Mouse (Mus musculus) forebrain, postnatal 0 days (tissue): ENCODE measurements at regions not wholly inside any gene's neighbourhood (a gene's known extent, or its start where the extent isn't known, plus 50 kb on each side); places are given as distances from the start of the nearest gene placed in this dataset.

ENCODE experiments used
- ATAC-seq: fragments of 200-750 bp; cut with Nextera tagmentation; 2 replicates; pipeline ENCODE4 v1.8.0; 2017; ENCODE audit warnings: mild to moderate bottlenecking, moderate library complexity
- DNase-seq: peaks from one replicate; pipeline ENCODE4 v3.0.0-alpha.2; 2015
- H3K27ac ChIP-seq: fragments of 300-500 bp; sonication (generic); 2 replicates; pipeline ENCODE4 v1.5.1; 2014; ENCODE audit warnings: low read depth, mild to moderate bottlenecking, antibody characterized with exemption, low read length, moderate library complexity, mixed read lengths
- H3K27me3 ChIP-seq: fragments of 300-500 bp; sonication (generic); 2 replicates; pipeline ENCODE4 v1.6.1; 2014; ENCODE audit warnings: mild to moderate bottlenecking, low read length, mixed read lengths; ENCODE audit not compliant: insufficient read depth
- H3K36me3 ChIP-seq: fragments of 300-500 bp; sonication (generic); 2 replicates; pipeline ENCODE4 v1.6.1; 2014; ENCODE audit warnings: mild to moderate bottlenecking, moderate library complexity; ENCODE audit not compliant: insufficient read depth
- H3K4me1 ChIP-seq: fragments of 300-500 bp; sonication (generic); 2 replicates; pipeline ENCODE4 v1.6.1; 2014; ENCODE audit warnings: antibody characterized with exemption; ENCODE audit not compliant: insufficient read depth
- H3K4me2 ChIP-seq: fragments of 300-500 bp; sonication (generic); 2 replicates; pipeline ENCODE4 v1.6.1; 2014; ENCODE audit warnings: low read depth, mild to moderate bottlenecking, moderate library complexity
- H3K4me3 ChIP-seq: fragments of 300-500 bp; sonication (generic); 2 replicates; pipeline ENCODE4 v1.5.1; 2014; ENCODE audit warnings: low read depth, low read length, mixed read lengths
- H3K9ac ChIP-seq: fragments of 300-500 bp; sonication (generic); 2 replicates; pipeline ENCODE4 v1.6.1; 2014; ENCODE audit warnings: mild to moderate bottlenecking
- H3K9me3 ChIP-seq: fragments of 300-500 bp; sonication (generic); 2 replicates; pipeline ENCODE4 v1.6.1; 2016; ENCODE audit warnings: low read length
- CTCF ChIP-seq: sonication (generic); IDR thresholded peaks from 2 replicates; pipeline ENCODE4 v1.5.1; 2016; ENCODE audit warnings: antibody characterized with exemption, control low read depth, low read depth
- WGBS: fragments of 180-500 bp; shearing (Covaris S2); extraction: QIAGEN DNeasy Blood & Tissue Kit; methylation state at CpG from one replicate; pipeline ENCODE4 v1.1.7; 2014; 5-methylcytosine and 5-hydroxymethylcytosine counted together

GRCm38 (mm10) chr16:82430384-82430783, 397.8 kb upstream of the Gm21833 start:
- no peak overlapping the region for H3K9ac ChIP-seq
- no peaks in the 10 kb centered on the region for H3K36me3 ChIP-seq
- no peak for TF ChIP-seq CTCF
- no peaks in the 10 kb centered on the region for H3K27me3 ChIP-seq
- no peak for DNase-seq
- no peak overlapping the region for H3K4me3 ChIP-seq
- H3K4me1 ChIP-seq: no peaks in the 10 kb centered on the region
- ATAC-seq: no peak
- no peak overlapping the region for H3K27ac ChIP-seq
- H3K9me3 ChIP-seq: no peaks in the 10 kb centered on the region
- no peak overlapping the region for H3K4me2 ChIP-seq
- 92% methylated on average over 3 of the region's 3 CpGs for WGBS

DNA sequence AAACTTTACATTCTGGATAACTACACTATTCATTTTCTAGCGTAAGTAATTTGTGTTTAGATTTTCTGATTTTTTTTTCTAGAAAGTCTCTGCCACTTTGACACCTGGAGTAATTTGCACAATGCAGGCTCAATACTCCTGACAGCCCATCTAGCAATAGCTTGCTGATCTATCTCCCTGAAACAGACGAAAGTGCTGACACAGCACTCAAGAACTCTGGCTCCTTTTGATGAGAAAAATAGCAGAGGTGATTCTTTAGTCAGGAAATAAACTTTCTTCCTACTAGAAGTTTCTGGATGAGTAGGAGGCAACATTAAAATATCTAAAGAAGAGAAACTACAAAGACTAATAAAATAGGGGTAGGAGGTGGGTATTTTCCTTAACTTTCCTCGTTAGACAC, 397.1 kb upstream of the Gm21833 start:
- no peak overlapping the region for H3K27ac ChIP-seq
- H3K27me3 ChIP-seq: no peaks in the 10 kb centered on the region
- ATAC-seq (no peak), DNase-seq (no peak)
- TF ChIP-seq CTCF: no peak
- WGBS: 72% methylated on average over 3 of the region's 3 CpGs
- no peaks in the 10 kb centered on the region for H3K36me3 ChIP-seq
- H3K9me3 ChIP-seq: no peaks in the 10 kb centered on the region
- no peaks in the 10 kb centered on the region for H3K4me1 ChIP-seq
- H3K9ac ChIP-seq: no peak overlapping the region
- no peak overlapping the region for H3K4me2 ChIP-seq
- H3K4me3 ChIP-seq: no peak overlapping the region

- Histone ChIP-seq H3K4me3 (no peak overlapping the region), H3K36me3 (no peaks in the 10 kb centered on the region), H3K27me3 (no peaks in the 10 kb centered on the region), H3K27ac (no peak overlapping the region), H3K9ac (no peak overlapping the region), H3K4me2 (no peak overlapping the region), H3K4me1 (no peaks in the 10 kb centered on the region), H3K9me3 (no peaks in the 10 kb centered on the region)
- 63% methylated on average over 1 of the region's 1 CpGs for WGBS
- TF ChIP-seq CTCF: no peak
- DNase-seq (peak; percentile 28), ATAC-seq (peak; percentile 40)
Measured at GRCm38 (mm10) chr16:82431811-82432210, 396.4 kb upstream of the Gm21833 start.

DNA sequence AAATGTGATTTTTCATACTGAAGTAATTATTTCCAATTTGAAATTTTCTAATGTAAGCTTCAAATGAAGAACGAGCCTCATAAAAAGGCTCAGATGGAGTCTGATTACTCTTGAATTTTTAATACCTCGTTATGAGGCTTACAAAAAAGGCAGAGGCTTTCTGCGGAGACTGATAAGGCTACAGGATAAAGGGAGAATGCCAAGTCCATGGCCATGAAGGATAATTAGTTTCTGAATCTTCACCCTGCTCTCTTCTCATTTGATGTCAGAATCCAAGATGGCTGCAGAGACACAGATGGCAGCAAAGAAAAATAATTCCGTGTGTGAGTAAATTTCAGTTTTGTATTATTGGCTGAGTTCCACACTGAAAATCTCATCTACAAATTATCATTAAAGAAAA, 367.3 kb upstream of the Gm21833 start:
- TF ChIP-seq CTCF: no peak
- Histone ChIP-seq H3K27ac (no peak overlapping the region), H3K4me2 (no peak overlapping the region), H3K36me3 (no peaks in the 10 kb centered on the region), H3K9me3 (no peaks in the 10 kb centered on the region), H3K4me1 (no peaks in the 10 kb centered on the region), H3K4me3 (no peak overlapping the region), H3K9ac (no peak overlapping the region), H3K27me3 (no peaks in the 10 kb centered on the region)
- DNase-seq: no peak
- no peak for ATAC-seq
- WGBS: 25% methylated on average over 4 of the region's 4 CpGs

GRCm38 (mm10) chr16:82470736-82471387, 357.3 kb upstream of the Gm21833 start:
- no peak overlapping the region for H3K4me2 ChIP-seq
- H3K9me3 ChIP-seq: no peaks in the 10 kb centered on the region
- TF ChIP-seq CTCF: no peak
- 38% methylated on average over 7 of the region's 7 CpGs for WGBS
- no peak for ATAC-seq
- no peaks in the 10 kb centered on the region for H3K4me1 ChIP-seq
- H3K27me3 ChIP-seq: no peaks in the 10 kb centered on the region
- H3K36me3 ChIP-seq: no peaks in the 10 kb centered on the region
- no peak overlapping the region for H3K9ac ChIP-seq
- no peak overlapping the region for H3K27ac ChIP-seq
- no peak overlapping the region for H3K4me3 ChIP-seq
- DNase-seq: no peak

- 100% methylated on average over 1 of the region's 1 CpGs for WGBS
- Histone ChIP-seq H3K9me3 (no peaks in the 10 kb centered on the region), H3K36me3 (no peaks in the 10 kb centered on the region), H3K4me3 (no peak overlapping the region), H3K9ac (no peak overlapping the region), H3K4me2 (no peak overlapping the region), H3K4me1 (no peaks in the 10 kb centered on the region), H3K27ac (no peak overlapping the region), H3K27me3 (no peaks in the 10 kb centered on the region)
- no peak for ATAC-seq
- no peak for TF ChIP-seq CTCF
- DNase-seq: no peak
Measured at GRCm38 (mm10) chr16:82520406-82520805, 307.8 kb upstream of the Gm21833 start.

DNA sequence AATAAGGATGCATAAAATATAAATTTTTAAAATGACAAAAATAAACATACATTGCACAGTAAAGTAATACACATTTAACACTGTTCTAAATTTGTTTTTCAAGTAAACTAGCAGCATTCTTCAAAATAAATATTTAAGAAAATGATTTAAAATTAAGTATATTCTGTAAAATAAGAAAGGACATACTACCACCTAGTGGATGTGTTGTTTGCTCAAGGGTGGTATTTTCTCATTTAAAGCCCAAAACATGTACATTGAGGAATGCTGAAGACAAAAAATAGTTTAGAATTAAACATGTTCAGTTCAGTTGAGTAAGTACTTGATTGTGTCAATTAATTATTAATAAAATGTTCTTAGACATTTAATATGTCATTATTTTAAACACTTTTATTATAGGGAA, 306.6 kb upstream of the Gm21833 start:
- no peak overlapping the region for H3K4me3 ChIP-seq
- H3K27me3 ChIP-seq: no peaks in the 10 kb centered on the region
- DNase-seq (peak; percentile 30), ATAC-seq (no peak)
- no peak overlapping the region for H3K4me2 ChIP-seq
- peak; percentile 52 for TF ChIP-seq CTCF
- no peaks in the 10 kb centered on the region for H3K4me1 ChIP-seq
- no peaks in the 10 kb centered on the region for H3K9me3 ChIP-seq
- H3K9ac ChIP-seq: no peak overlapping the region
- H3K27ac ChIP-seq: no peak overlapping the region
- H3K36me3 ChIP-seq: no peaks in the 10 kb centered on the region
